Mouse (Mus musculus) heart, embryonic 16.5 days (tissue): ENCODE measurements around the gene Gpr174. TPM values are rescaled to one million over a fixed set of nuclear protein-coding genes. Genes with fewer than 3 reads are reported as not detected.

Experiments used
- polyA plus RNA-seq: library from polyadenylated mRNA; unstranded; fragments of >200 nt; fragmentation: Nextera tagmentation; extraction: Ambion mirVana; gene quantifications from 2 replicates; pipeline ENCODE4 v1.2.1, GENCODE M21; 2015

Gpr174 gene
- polyA plus RNA-seq, 1 experiment from 2014 or later, result 0.45 TPM

Other genes with a start within 250 kb of the Gpr174 start
- 1.2 and 4.3 TPM in 2 replicates for gene P2ry10, start 167.4 kb upstream of the Gpr174 start, polyA plus RNA-seq
- gene P2ry10b, start 107.0 kb upstream of the Gpr174 start, polyA plus RNA-seq, result 1.3 TPM in 2 replicates
- gene Itm2a, start 147.5 kb downstream of the Gpr174 start, polyA plus RNA-seq, result 311 and 352 TPM in 2 replicates